Mouse (Mus musculus) c-Kit-positive CD71-negative TER-119-negative erythroid progenitor cells, embryonic 14.5 days (primary cell): ENCODE measurements around the gene Arhgef15.
"Not testable (repeated sequence)": the region's sequence is repeated elsewhere in the genome, so short reads cannot be mapped to it uniquely, and the experiment has no call there.

Source experiments
- DNase-seq: peaks from one replicate; pipeline ENCODE4 v3.0.0-alpha.2; 2013; ENCODE audit warnings: low read depth

The Arhgef15 gene

GRCm38 (mm10) chr11:68965050-68965449, 7.8 kb upstream of the Arhgef15 start:
- no peak for DNase-seq

- DNase-seq = no peak
These were observed 6.1 kb upstream of the Arhgef15 start for GRCm38 (mm10) chr11:68963405-68963804.

GRCm38 (mm10) chr11:68962159-68962558, 4.9 kb upstream of the Arhgef15 start:
- DNase-seq = not testable (repeated sequence)

- no peak for DNase-seq
These were observed 4.3 kb upstream of the Arhgef15 start for GRCm38 (mm10) chr11:68961596-68961995.

GRCm38 (mm10) chr11:68957971-68958370, 691 bp upstream of the Arhgef15 start:
- DNase-seq = no peak

GRCm38 (mm10) chr11:68956697-68957096, 583 bp downstream of the Arhgef15 start:
- DNase-seq = no peak

GRCm38 (mm10) chr11:68956107-68956506, 1.2 kb downstream of the Arhgef15 start:
- DNase-seq = no peak

- no peak for DNase-seq
These were observed 1.8 kb downstream of the Arhgef15 start for GRCm38 (mm10) chr11:68955473-68955872.

GRCm38 (mm10) chr11:68954408-68954807, 2.9 kb downstream of the Arhgef15 start:
- no peak for DNase-seq

GRCm38 (mm10) chr11:68953903-68954302, 3.4 kb downstream of the Arhgef15 start:
- no peak for DNase-seq

GRCm38 (mm10) chr11:68947542-68947993, 9.7 kb downstream of the Arhgef15 start:
- no peak for DNase-seq

- DNase-seq = no peak
These were observed 10.4 kb downstream of the Arhgef15 start for GRCm38 (mm10) chr11:68946806-68947440.

- DNase-seq = no peak
These were observed 11.3 kb downstream of the Arhgef15 start for GRCm38 (mm10) chr11:68946001-68946400.

GRCm38 (mm10) chr11:68945245-68945644, 12.0 kb downstream of the Arhgef15 start:
- no peak for DNase-seq

GRCm38 (mm10) chr11:68942731-68943130, 14.5 kb downstream of the Arhgef15 start:
- DNase-seq = no peak

GRCm38 (mm10) chr11:68940516-68940915, 16.8 kb downstream of the Arhgef15 start:
- DNase-seq = no peak

GRCm38 (mm10) chr11:68939451-68940304, 17.6 kb downstream of the Arhgef15 start:
- peak; percentile 78 for DNase-seq

GRCm38 (mm10) chr11:68936951-68937350, 20.3 kb downstream of the Arhgef15 start:
- not testable (repeated sequence) for DNase-seq

- no peak for DNase-seq
These were observed 23.3 kb downstream of the Arhgef15 start for GRCm38 (mm10) chr11:68933885-68934507.

- no peak for DNase-seq
These were observed 27.3 kb downstream of the Arhgef15 start for GRCm38 (mm10) chr11:68929947-68930346.

GRCm38 (mm10) chr11:68926981-68927380, 30.3 kb downstream of the Arhgef15 start, which contains the start of gene Odf4:
Gene Odf4, minus strand, starts transcription at chr11:68927081.
- DNase-seq = no peak

- no peak for DNase-seq
These were observed 32.5 kb downstream of the Arhgef15 start for GRCm38 (mm10) chr11:68924749-68925148.

- DNase-seq = no peak
These were observed 34.1 kb downstream of the Arhgef15 start for GRCm38 (mm10) chr11:68923191-68923590.
